In the genomic region with DNA sequence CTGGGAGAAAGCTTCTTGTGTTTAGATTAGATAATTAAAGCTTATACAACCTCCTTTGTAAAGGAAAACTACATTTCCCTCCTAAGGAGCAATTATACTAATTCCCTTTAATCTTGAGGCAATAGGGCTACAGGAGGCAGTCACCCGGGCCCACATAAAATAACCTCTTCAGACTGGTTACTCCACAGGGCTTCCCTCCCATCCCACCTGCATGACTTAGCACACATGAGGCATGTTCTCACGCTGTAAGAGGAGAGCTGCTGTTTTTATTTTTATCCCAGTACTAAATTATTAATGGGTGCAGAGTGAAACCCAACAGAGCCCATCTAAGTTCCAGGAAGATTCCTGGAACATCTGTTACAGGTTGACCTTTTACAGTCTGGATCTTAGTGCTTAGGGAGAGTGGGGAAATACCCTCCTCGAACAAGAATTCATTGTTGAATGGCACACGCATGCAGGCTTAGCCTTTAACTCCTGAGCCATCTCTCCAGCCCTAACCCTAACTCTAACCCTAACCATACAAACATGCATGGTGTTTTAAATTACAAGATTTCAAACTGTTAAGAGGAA, we compare ENCODE assay signal across 19 mouse cellular contexts. TPM values are rescaled to one million over a fixed set of nuclear protein-coding genes. Genes with fewer than 3 reads are reported as not detected.
A peak's percentile ranks its signal among the peaks of the same experiment; 100 is the strongest.
DNase-seq lines count a peak whose midpoint lies in the region; ATAC-seq and TF ChIP-seq lines count a peak whose summit lies in the region.
"Had no signal": no experiment of that assay in that cellular context is flagged by ENCODE, and none has a peak within 500 bp of the region (broad histone marks: within the 10 kb centered on the region; RNA-seq: fewer than 3 reads in every experiment).

No protein-coding gene starts in this region.

- H3K4me3 ChIP-seq in gastrocnemius, adult 2 months, result peak overlapping the region; percentile 40
- H3K4me3 ChIP-seq in limb, embryonic 11.5 days (ENCODE audit: low read depth, low read length), result no peak overlapping the region
- H3K4me3 ChIP-seq in limb, embryonic 10.5 days, result no peak overlapping the region
- H3K4me3 ChIP-seq in forebrain, embryonic 14.5 days (ENCODE audit: low read depth, low read length), result no peak overlapping the region
- H3K4me3 ChIP-seq in hindbrain, embryonic 12.5 days, result no peak overlapping the region
- H3K4me3 ChIP-seq: erythroblast, embryonic 14.5 days; hindbrain, embryonic 13.5 days; limb, embryonic 15.5 days; stomach, embryonic 15.5 days had no signal

- no peak overlapping the region for H3K9ac ChIP-seq in limb, embryonic 11.5 days (ENCODE audit: low read length)
- no peak overlapping the region for H3K9ac ChIP-seq in forebrain, embryonic 14.5 days (ENCODE audit: low read length)
- H3K9ac ChIP-seq in hindbrain, embryonic 12.5 days, result no peak overlapping the region
- H3K9ac ChIP-seq: hindbrain, embryonic 13.5 days; limb, embryonic 15.5 days; lung, embryonic 14.5 days; stomach, embryonic 15.5 days had no signal

- WGBS in limb, embryonic 11.5 days, result 18% methylated on average over 4 of the region's 4 CpGs
- WGBS in limb, embryonic 10.5 days, result 28% methylated on average over 4 of the region's 4 CpGs
- 5% methylated on average over 4 of the region's 4 CpGs for WGBS in forebrain, embryonic 14.5 days
- 41% methylated on average over 4 of the region's 4 CpGs for WGBS in hindbrain, embryonic 12.5 days

- H3K36me3 ChIP-seq in limb, embryonic 11.5 days (ENCODE audit: control insufficient read depth, insufficient read depth, low read length), result peaks cover 2% of the 10 kb centered on the region; the same call in 1 of the 2 replicates
- peaks cover 4% of the 10 kb centered on the region; the same call in 1 of the 2 replicates for H3K36me3 ChIP-seq in limb, embryonic 10.5 days
- H3K36me3 ChIP-seq in forebrain, embryonic 14.5 days (ENCODE audit: control insufficient read depth, insufficient read depth, low read length), result 0 out of 2 replicates have a peak, but pooled peaks cover 3% of the 10 kb centered on the region
- 0 out of 2 replicates have a peak, but pooled peaks cover 3% of the 10 kb centered on the region for H3K36me3 ChIP-seq in hindbrain, embryonic 12.5 days
- H3K36me3 ChIP-seq: hindbrain, embryonic 13.5 days; limb, embryonic 15.5 days; stomach, embryonic 15.5 days had no signal

- H3K27me3 ChIP-seq in limb, embryonic 11.5 days (ENCODE audit: control insufficient read depth, insufficient read depth, low read length), result no peaks in the 10 kb centered on the region
- H3K27me3 ChIP-seq in limb, embryonic 10.5 days (ENCODE audit: low read depth, poor library complexity, severe bottlenecking), result no peaks in the 10 kb centered on the region
- H3K27me3 ChIP-seq in forebrain, embryonic 14.5 days (replicated peaks; ENCODE audit: control insufficient read depth, insufficient read depth, low read length), result no peaks in the 10 kb centered on the region
- no peaks in the 10 kb centered on the region for H3K27me3 ChIP-seq in hindbrain, embryonic 12.5 days
- H3K27me3 ChIP-seq: hindbrain, embryonic 13.5 days; limb, embryonic 15.5 days; stomach, embryonic 15.5 days had no signal

- peak; percentile 74; the same call in 1 of the 2 replicates for ATAC-seq in limb, embryonic 11.5 days (ENCODE audit: insufficient number of reproducible peaks, low FRiP score, low TSS enrichment, low read depth)
- ATAC-seq in forebrain, embryonic 14.5 days, result no peak; the same call in 1 of the 2 replicates
- no peak for ATAC-seq in hindbrain, embryonic 12.5 days (ENCODE audit: low FRiP score)

- peak; percentile 46 for DNase-seq in gastrocnemius, adult 2 months
- DNase-seq in gastrocnemius, postnatal 14 days, result no peak
- peak; percentile 28 for DNase-seq in limb, embryonic 11.5 days (ENCODE audit: low spot score)
- no peak for DNase-seq in limb, embryonic 10.5 days (ENCODE audit: low spot score)
- DNase-seq in forebrain, embryonic 14.5 days (ENCODE audit: low spot score), result peak; percentile 35
- peak; percentile 33 for DNase-seq in retina, embryonic 14.5 days (ENCODE audit: low spot score)
- no peak for DNase-seq in left cerebral cortex, postnatal 25 days (ENCODE audit: low spot score in 2 of 2)
- DNase-seq: adrenal gland, postnatal 25 days; cerebellum, postnatal 25 days; kidney, postnatal 14 days; lung, embryonic 14.5 days; right cerebral cortex, postnatal 4 days; thymus, postnatal 14 days had no signal

- intact Hi-C loops in gastrocnemius, adult 2 months (cut with DNase I), result no loop called here
- intact Hi-C loops in gastrocnemius, postnatal 14 days (cut with DNase I; ENCODE audit: low total_unique reads), result no loop called here
- intact Hi-C loops in left cerebral cortex, postnatal 25 days (cut with DNase I), result no loop called here

- peaks cover 10% of the 10 kb centered on the region; the same call in 1 of the 2 replicates for H3K4me1 ChIP-seq in limb, embryonic 11.5 days (ENCODE audit: control insufficient read depth, insufficient read depth, low read length)
- peaks cover 17% of the 10 kb centered on the region for H3K4me1 ChIP-seq in limb, embryonic 10.5 days
- peaks cover 8% of the 10 kb centered on the region; the same call in 1 of the 2 replicates for H3K4me1 ChIP-seq in forebrain, embryonic 14.5 days (ENCODE audit: control insufficient read depth, insufficient read depth, low read length)
- 0 out of 2 replicates have a peak, but pooled peaks cover 6% of the 10 kb centered on the region for H3K4me1 ChIP-seq in hindbrain, embryonic 12.5 days
- H3K4me1 ChIP-seq: limb, embryonic 15.5 days; stomach, embryonic 15.5 days had no signal

- no peak for TF ChIP-seq CTCF in gastrocnemius, adult 2 months (IDR thresholded peaks at IDR 0.05)

- peak overlapping the region; percentile 91 for H3K27ac ChIP-seq in gastrocnemius, adult 2 months
- H3K27ac ChIP-seq in limb, embryonic 11.5 days (replicated peaks; ENCODE audit: low read depth, low read length), result no peak overlapping the region
- no peak overlapping the region for H3K27ac ChIP-seq in limb, embryonic 10.5 days
- no peak overlapping the region for H3K27ac ChIP-seq in forebrain, embryonic 14.5 days (ENCODE audit: low read depth, low read length)
- no peak overlapping the region for H3K27ac ChIP-seq in hindbrain, embryonic 12.5 days
- H3K27ac ChIP-seq: hindbrain, embryonic 13.5 days; limb, embryonic 15.5 days; stomach, embryonic 15.5 days had no signal

- no peaks in the 10 kb centered on the region for H3K9me3 ChIP-seq in limb, embryonic 11.5 days (ENCODE audit: control insufficient read depth, low read length)
- H3K9me3 ChIP-seq in limb, embryonic 10.5 days (replicated peaks), result no peaks in the 10 kb centered on the region
- H3K9me3 ChIP-seq in forebrain, embryonic 14.5 days (replicated peaks; ENCODE audit: control insufficient read depth, low read length), result no peaks in the 10 kb centered on the region
- no peaks in the 10 kb centered on the region for H3K9me3 ChIP-seq in hindbrain, embryonic 12.5 days (replicated peaks)
- H3K9me3 ChIP-seq: G1E; hindbrain, embryonic 13.5 days; limb, embryonic 15.5 days; stomach, embryonic 15.5 days had no signal

- H3K4me2 ChIP-seq in limb, embryonic 11.5 days (ENCODE audit: low read depth, severe bottlenecking), result no peak overlapping the region
- H3K4me2 ChIP-seq in forebrain, embryonic 14.5 days (ENCODE audit: low read length), result no peak overlapping the region
- H3K4me2 ChIP-seq in hindbrain, embryonic 12.5 days (replicated peaks), result no peak overlapping the region
- H3K4me2 ChIP-seq: hindbrain, embryonic 13.5 days; limb, embryonic 15.5 days; lung, embryonic 14.5 days; stomach, embryonic 15.5 days had no signal

RNA-seq across cellular contexts. Expression of a gene that starts 54.9 kb away (rescaled TPM):
- 10 to 100 TPM; 19.3 to 28.5 TPM for total RNA-seq in gastrocnemius, adult 2 months (2021)
- 10 to 100 TPM; 17.0 to 23.9 TPM for total RNA-seq in gastrocnemius, postnatal 14 days (2021)
- 11.6 and 12.7 TPM in 2 replicates for polyA plus RNA-seq in limb, embryonic 11.5 days (2014; fragmentation: Nextera tagmentation; extraction: Ambion mirVana)
- 12.0 and 13.1 TPM in 2 replicates for polyA plus RNA-seq in limb, embryonic 10.5 days (2016; fragmentation: Nextera tagmentation; extraction: Ambion mirVana)
- 7.4 and 7.7 TPM in 2 replicates for polyA plus RNA-seq in forebrain, embryonic 14.5 days (2014; fragmentation: Nextera tagmentation; extraction: Ambion mirVana)
- total RNA-seq in left cerebral cortex, postnatal 25 days (2021), result 1 to 10 TPM; 3.2 to 4.3 TPM
- polyA plus RNA-seq in hindbrain, embryonic 12.5 days (2016; fragmentation: Nextera tagmentation; extraction: Ambion mirVana), result 13.6 and 15.4 TPM in 2 replicates

Comparison
In these comparisons a context has a peak if more than half of its experiments do, and no peak if none do; other contexts are left out.
1. DNase-seq: peak in gastrocnemius, adult 2 months (single experiment), limb, embryonic 11.5 days (single experiment), forebrain, embryonic 14.5 days (single experiment) and retina, embryonic 14.5 days (single experiment); none in gastrocnemius, postnatal 14 days (single experiment), limb, embryonic 10.5 days (single experiment) and left cerebral cortex, postnatal 25 days (0 of 2).